Comparison of ENCODE assay signal across 8 mouse cellular contexts in genomic region chr13:23585442-23586098, GRCm38 (mm10). TPM values are rescaled to one million over a fixed set of nuclear protein-coding genes. Genes with fewer than 3 reads are reported as not detected.
DNase-seq lines count a peak whose midpoint lies in the region; ATAC-seq and TF ChIP-seq lines count a peak whose summit lies in the region.
"Not testable (repeated sequence)": the region's sequence is repeated elsewhere in the genome, so short reads cannot be mapped to it uniquely, and the experiment has no call there.

No protein-coding gene starts in this region.

- TF ChIP-seq EP300 in MEL (IDR thresholded peaks at IDR 0.05; ENCODE audit: low read depth in 1 of 2, low read length in 2 of 2) = not testable (repeated sequence)

- peak; percentile 91 to 98 for TF ChIP-seq POLR2A in MEL (IDR thresholded peaks at IDR 0.05; ENCODE audit: control insufficient read depth in 1 of 2, insufficient read depth in 1 of 2, low read depth in 1 of 2, low read length in 2 of 2, poor library complexity in 1 of 2)
- TF ChIP-seq POLR2A in thymus, adult 2 months (IDR thresholded peaks at IDR 0.05; ENCODE audit: control insufficient read depth, extremely low read depth, insufficient read depth, low read length, poor library complexity) = peak; percentile 86

- TF ChIP-seq RAD21 in MEL (IDR thresholded peaks at IDR 0.05; ENCODE audit: low read depth, low read length) = not testable (repeated sequence)

- peak overlapping the region; percentile 80 for H3K9ac ChIP-seq in MEL (ENCODE audit: control insufficient read depth, low read depth, low read length, poor library complexity, severe bottlenecking)
- H3K9ac ChIP-seq in hindbrain, embryonic 11.5 days (ENCODE audit: low read depth, low read length) = peak overlapping the region; percentile 84
- peak overlapping the region; percentile 80 for H3K9ac ChIP-seq in lung, embryonic 16.5 days (ENCODE audit: low read length)

- DNase-seq in MEL (ENCODE audit: low read depth, low spot score) = peak; percentile 95
- DNase-seq in cerebellum, adult 9-10 months = peak; percentile 87
- DNase-seq in hindbrain, embryonic 11.5 days (ENCODE audit: low spot score) = peak; percentile 87
- DNase-seq in layer of hippocampus, adult 9-11 months = peak; percentile 77
- peak; percentile 68 for DNase-seq in ovary, adult 18-20 months (ENCODE audit: low spot score)
- peak; percentile 75 for DNase-seq in thymus, adult 2 months

- peak overlapping the region; percentile 70 for H3K4me2 ChIP-seq in hindbrain, embryonic 11.5 days (replicated peaks; ENCODE audit: low read depth, low read length)
- peak overlapping the region; percentile 83 for H3K4me2 ChIP-seq in lung, embryonic 16.5 days (ENCODE audit: low read depth, low read length)

- under 1% methylated on average over 20 of the region's 36 CpGs for WGBS in hindbrain, embryonic 11.5 days
- WGBS in lung, embryonic 16.5 days = 2% methylated on average over 29 of the region's 36 CpGs
- WGBS in thymus, adult 2 months = under 1% methylated on average over 34 of the region's 36 CpGs

- not testable (repeated sequence) for H3K79me2 ChIP-seq in MEL (ENCODE audit: control insufficient read depth, insufficient read depth, low read length, poor library complexity)

- H3K4me1 ChIP-seq in MEL (ENCODE audit: control insufficient read depth in 1 of 2, insufficient read depth in 2 of 2, low read length in 2 of 2); hindbrain, embryonic 11.5 days (replicated peaks; ENCODE audit: control insufficient read depth, insufficient read depth, low read length): not testable (repeated sequence)
- peaks cover 26% of the 10 kb centered on the region for H3K4me1 ChIP-seq in lung, embryonic 16.5 days (replicated peaks; ENCODE audit: control insufficient read depth, insufficient read depth, low read length)
- H3K4me1 ChIP-seq in thymus, adult 2 months (replicated peaks; ENCODE audit: control insufficient read depth, insufficient read depth, low read length) = peaks cover 11% of the 10 kb centered on the region

- H3K4me3 ChIP-seq in MEL (ENCODE audit: control insufficient read depth in 1 of 2, insufficient read depth in 1 of 2, low read depth in 2 of 2, low read length in 2 of 2) = peak overlapping the region; percentile 51 to 60; a peak in 3 of 4 replicates
- peak overlapping the region; percentile 42 for H3K4me3 ChIP-seq in hindbrain, embryonic 11.5 days (ENCODE audit: low read depth, low read length)
- peak overlapping the region; percentile 51 for H3K4me3 ChIP-seq in lung, embryonic 16.5 days (ENCODE audit: low read length)
- peak overlapping the region; percentile 62 for H3K4me3 ChIP-seq in thymus, adult 2 months (ENCODE audit: control insufficient read depth, insufficient read depth, low read length)

- not testable (repeated sequence) for H3K27me3 ChIP-seq in MEL (ENCODE audit: control insufficient read depth in 1 of 2, insufficient read depth in 2 of 2, low read length in 2 of 2); hindbrain, embryonic 11.5 days (ENCODE audit: control insufficient read depth, insufficient read depth, low read length); lung, embryonic 16.5 days (ENCODE audit: control insufficient read depth, insufficient read depth, low read depth, low read length); thymus, adult 2 months (ENCODE audit: control insufficient read depth, insufficient read depth, low read length)

- H3K9me3 ChIP-seq in MEL (replicated peaks; ENCODE audit: insufficient read depth, low read length); hindbrain, embryonic 11.5 days (ENCODE audit: control insufficient read depth, low read length); lung, embryonic 16.5 days (ENCODE audit: control insufficient read depth, low read length): not testable (repeated sequence)

- peak; percentile 91 for ATAC-seq in frontal cortex, adult (ENCODE audit: low TSS enrichment)
- peak; percentile 91 for ATAC-seq in hindbrain, embryonic 11.5 days (ENCODE audit: low FRiP score)
- peak; percentile 87 for ATAC-seq in lung, embryonic 16.5 days (ENCODE audit: low read depth)

- H3K27ac ChIP-seq in MEL (ENCODE audit: control insufficient read depth, low read depth, low read length) = peak overlapping the region; percentile 98
- peak overlapping the region; percentile 96 for H3K27ac ChIP-seq in hindbrain, embryonic 11.5 days (ENCODE audit: low read depth, low read length)
- H3K27ac ChIP-seq in lung, embryonic 16.5 days (ENCODE audit: low read length) = peak overlapping the region; percentile 98
- peak overlapping the region; percentile 99 for H3K27ac ChIP-seq in thymus, adult 2 months (ENCODE audit: control insufficient read depth, insufficient read depth, low read length)

- not testable (repeated sequence) for TF ChIP-seq CTCF in MEL (IDR thresholded peaks at IDR 0.05 in 2 of 3, conservative IDR thresholded peaks at IDR 0.05 in 1 of 3; ENCODE audit: control insufficient read depth in 1 of 3, insufficient read depth in 1 of 3, low read depth in 2 of 3, low read length in 3 of 3, poor library complexity in 1 of 3, severe bottlenecking in 1 of 3); thymus, adult 2 months (IDR thresholded peaks at IDR 0.05; ENCODE audit: borderline replicate concordance, control insufficient read depth, extremely low read depth, insufficient read depth, low read length, poor library complexity)

- peaks cover 0 to 32% of the 10 kb centered on the region in 2 experiments; a peak in 2 of 4 replicates for H3K36me3 ChIP-seq in MEL (ENCODE audit: control insufficient read depth in 1 of 2, insufficient read depth in 2 of 2, low read length in 2 of 2)
- H3K36me3 ChIP-seq in hindbrain, embryonic 11.5 days (ENCODE audit: control insufficient read depth, insufficient read depth, low read length); lung, embryonic 16.5 days (ENCODE audit: control insufficient read depth, insufficient read depth, low read length); thymus, adult 2 months (ENCODE audit: control insufficient read depth, insufficient read depth, low read length): not testable (repeated sequence)

TF ChIP-seq in MEL, 35 proteins besides CTCF, POLR2A, EP300 and RAD21:
- peak; percentile 94; the same call in 1 of the 2 replicates for TF ChIP-seq POLR2AphosphoS5 (IDR thresholded peaks at IDR 0.05; ENCODE audit: borderline replicate concordance, low read depth, low read length)
- peak; percentile 90; the same call in 1 of the 2 replicates for TF ChIP-seq UBTF (IDR thresholded peaks at IDR 0.05; ENCODE audit: borderline replicate concordance, insufficient read depth, low read depth, low read length)
- TF ChIP-seq TBP (IDR thresholded peaks at IDR 0.05; ENCODE audit: low read depth, low read length) = peak; percentile 99

RNA-seq across cellular contexts. Expression of gene Hist1h4d, which starts 4.2 kb away (rescaled TPM):
- 1,889 and 1,922 TPM in 2 replicates for total RNA-seq in MEL (2012; rRNA removed)
- polyA plus RNA-seq in MEL (2012; ENCODE audit: insufficient read depth in 1 of 2, insufficient read length in 2 of 2, low read depth in 1 of 2, low replicate concordance in 2 of 2, missing spikeins in 1 of 2) = 10 to 100 TPM in 1 of 2 experiments, not detected in 1; 11.7 TPM
- polyA plus RNA-seq in hindbrain, embryonic 11.5 days (2014; fragmentation: Nextera tagmentation; extraction: Ambion mirVana) = 95.0 and 95.9 TPM in 2 replicates
- polyA plus RNA-seq in lung, embryonic 16.5 days (2015; fragmentation: Nextera tagmentation; extraction: Ambion mirVana) = 130 and 135 TPM in 2 replicates
- 115 and 120 TPM in 2 replicates for polyA plus RNA-seq in thymus, adult 2 months (2012; rRNA removed)

RNA-seq across cellular contexts. Expression of gene Hist1h3d, which starts 10.0 kb away (rescaled TPM):
- total RNA-seq in MEL (2012; rRNA removed) = 150 and 212 TPM in 2 replicates
- 1 to 10 TPM in 1 of 2 experiments, not detected in 1; 1.4 TPM for polyA plus RNA-seq in MEL (2012; ENCODE audit: insufficient read depth in 1 of 2, insufficient read length in 2 of 2, low read depth in 1 of 2, low replicate concordance in 2 of 2, missing spikeins in 1 of 2)
- polyA plus RNA-seq in hindbrain, embryonic 11.5 days (2014; fragmentation: Nextera tagmentation; extraction: Ambion mirVana) = 7.2 and 8.3 TPM in 2 replicates
- 7.4 and 9.5 TPM in 2 replicates for polyA plus RNA-seq in lung, embryonic 16.5 days (2015; fragmentation: Nextera tagmentation; extraction: Ambion mirVana)
- polyA plus RNA-seq in thymus, adult 2 months (2012; rRNA removed) = 161 and 207 TPM in 2 replicates

RNA-seq across cellular contexts. Expression of gene Hist1h2ad, which starts 11.4 kb away (rescaled TPM):
- total RNA-seq in MEL (2012; rRNA removed) = 924 and 1,082 TPM in 2 replicates
- polyA plus RNA-seq in MEL (2012; ENCODE audit: insufficient read depth in 1 of 2, insufficient read length in 2 of 2, low read depth in 1 of 2, low replicate concordance in 2 of 2, missing spikeins in 1 of 2) = under 1 TPM in 1 of 2 experiments, not detected in 1; 0.14 TPM
- polyA plus RNA-seq in hindbrain, embryonic 11.5 days (2014; fragmentation: Nextera tagmentation; extraction: Ambion mirVana) = 1.0 and 2.9 TPM in 2 replicates
- 2.9 and 3.4 TPM in 2 replicates for polyA plus RNA-seq in lung, embryonic 16.5 days (2015; fragmentation: Nextera tagmentation; extraction: Ambion mirVana)
- polyA plus RNA-seq in thymus, adult 2 months (2012; rRNA removed) = 76.8 and 109 TPM in 2 replicates

RNA-seq across cellular contexts. Expression of gene Hist1h2bf, which starts 11.6 kb away (rescaled TPM):
- 1,093 and 1,255 TPM in 2 replicates for total RNA-seq in MEL (2012; rRNA removed)
- polyA plus RNA-seq in MEL (2012; ENCODE audit: insufficient read depth in 1 of 2, insufficient read length in 2 of 2, low read depth in 1 of 2, low replicate concordance in 2 of 2, missing spikeins in 1 of 2) = 1 to 10 TPM in 1 of 2 experiments, not detected in 1; 2.2 TPM
- polyA plus RNA-seq in hindbrain, embryonic 11.5 days (2014; fragmentation: Nextera tagmentation; extraction: Ambion mirVana) = 1.5 and 3.7 TPM in 2 replicates
- polyA plus RNA-seq in lung, embryonic 16.5 days (2015; fragmentation: Nextera tagmentation; extraction: Ambion mirVana) = 4.8 and 6.8 TPM in 2 replicates
- polyA plus RNA-seq in thymus, adult 2 months (2012; rRNA removed) = 277 and 362 TPM in 2 replicates

RNA-seq across cellular contexts. Expression of gene Hist1h2bg, which starts 14.4 kb away (rescaled TPM):
- total RNA-seq in MEL (2012; rRNA removed) = 2,580 and 3,348 TPM in 2 replicates
- polyA plus RNA-seq in MEL (2012; ENCODE audit: insufficient read depth in 1 of 2, insufficient read length in 2 of 2, low read depth in 1 of 2, low replicate concordance in 2 of 2, missing spikeins in 1 of 2) = 10 to 100 TPM in 1 of 2 experiments, not detected in 1; 14.7 TPM
- 3.2 and 4.8 TPM in 2 replicates for polyA plus RNA-seq in hindbrain, embryonic 11.5 days (2014; fragmentation: Nextera tagmentation; extraction: Ambion mirVana)
- polyA plus RNA-seq in lung, embryonic 16.5 days (2015; fragmentation: Nextera tagmentation; extraction: Ambion mirVana) = 13.6 and 15.8 TPM in 2 replicates
- 523 and 578 TPM in 2 replicates for polyA plus RNA-seq in thymus, adult 2 months (2012; rRNA removed)

Comparison
In these comparisons a context has a peak if more than half of its experiments do, and no peak if none do; other contexts are left out.
1. Peak in every context shown above with its lines: DNase-seq, ATAC-seq, H3K4me3 ChIP-seq and H3K27ac ChIP-seq.
2. RNA of gene Hist1h3d, which starts 10.0 kb away (polyA plus RNA-seq): 161 to 207 TPM in thymus, adult 2 months; 7.4 to 9.5 TPM in lung, embryonic 16.5 days, 7.2 to 8.3 TPM in hindbrain, embryonic 11.5 days and 1.4 TPM in MEL; every median in the first group is over 10 times any median in the second.
3. RNA of gene Hist1h2ad, which starts 11.4 kb away (polyA plus RNA-seq): 76.8 to 109 TPM in thymus, adult 2 months; 2.9 to 3.4 TPM in lung, embryonic 16.5 days, 1.0 to 2.9 TPM in hindbrain, embryonic 11.5 days and 0.14 TPM in MEL; every median in the first group is over 10 times any median in the second.